8 mouse cellular contexts compared by ENCODE assay signal in the genomic region with DNA sequence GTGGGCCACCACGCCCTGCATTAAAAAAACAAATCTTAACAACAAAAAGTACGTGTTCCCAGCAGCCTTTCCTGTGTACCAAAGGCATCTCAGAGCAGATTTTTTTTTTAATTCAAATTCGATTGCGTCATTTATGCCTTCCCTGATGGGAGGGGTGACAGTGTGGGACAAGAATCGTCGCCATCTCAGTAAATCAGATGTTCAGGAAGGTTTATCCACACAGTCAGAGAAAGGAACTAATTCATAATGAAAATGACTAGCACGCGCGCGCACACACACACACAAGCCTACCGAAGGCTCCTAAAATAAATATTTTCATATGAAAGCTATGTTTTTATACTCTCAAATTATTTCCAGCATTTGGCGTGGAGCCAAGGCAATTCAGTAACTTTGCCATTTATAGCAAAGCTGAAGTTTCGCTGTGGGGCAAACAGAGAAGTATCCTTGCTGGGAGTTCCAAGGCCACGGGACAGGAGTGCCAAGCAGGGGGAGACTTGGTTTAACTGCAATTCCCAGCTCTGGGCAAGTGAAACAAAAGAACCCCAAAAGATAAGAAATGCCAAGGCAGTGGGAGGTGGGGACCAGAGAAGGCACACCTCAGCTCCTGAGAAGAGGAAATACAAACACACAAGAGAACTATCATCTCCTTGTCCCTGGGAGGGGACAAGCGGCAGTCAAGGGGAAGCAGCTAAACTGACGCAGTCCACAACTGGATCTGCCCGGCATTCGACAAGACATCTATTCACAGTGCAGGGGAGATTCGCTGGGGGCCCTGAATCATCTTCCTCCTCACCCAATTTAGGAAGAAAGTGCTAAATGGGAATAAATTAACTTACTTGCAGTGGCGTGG. TPM values are rescaled to one million over a fixed set of nuclear protein-coding genes. Genes with fewer than 3 reads are reported as not detected.
DNase-seq lines count a peak whose midpoint lies in the region; ATAC-seq and TF ChIP-seq lines count a peak whose summit lies in the region.

No protein-coding gene starts in this region.

- H3K27me3 ChIP-seq in lung, embryonic 14.5 days (ENCODE audit: insufficient read depth, low read length), result no peaks in the 10 kb centered on the region
- no peaks in the 10 kb centered on the region for H3K27me3 ChIP-seq in kidney, postnatal 0 days (ENCODE audit: insufficient read depth, low read length)
- H3K27me3 ChIP-seq in stomach, embryonic 15.5 days (replicated peaks), result no peaks in the 10 kb centered on the region

- H3K4me1 ChIP-seq in lung, embryonic 14.5 days (ENCODE audit: insufficient read depth), result peaks cover 29% of the 10 kb centered on the region
- peaks cover 43% of the 10 kb centered on the region for H3K4me1 ChIP-seq in lung, adult 2 months (ENCODE audit: control insufficient read depth, insufficient read depth, low read length)
- peaks cover 3% of the 10 kb centered on the region; the same call in 1 of the 2 replicates for H3K4me1 ChIP-seq in cortical plate, adult 2 months (ENCODE audit: control insufficient read depth, insufficient read depth, low read length)
- H3K4me1 ChIP-seq in kidney, postnatal 0 days (replicated peaks; ENCODE audit: insufficient read depth, low read length), result peaks cover 41% of the 10 kb centered on the region
- peaks cover 43% of the 10 kb centered on the region for H3K4me1 ChIP-seq in stomach, embryonic 15.5 days

- 29% methylated on average over 20 of the region's 20 CpGs for WGBS in lung, embryonic 14.5 days
- 22% methylated on average over 20 of the region's 20 CpGs for WGBS in lung, adult 2 months
- 48% methylated on average over 20 of the region's 20 CpGs for WGBS in kidney, postnatal 0 days
- 44% methylated on average over 20 of the region's 20 CpGs for WGBS in stomach, embryonic 15.5 days

- H3K27ac ChIP-seq in lung, embryonic 14.5 days (ENCODE audit: low read depth), result peak overlapping the region; percentile 73
- peak overlapping the region; percentile 79 for H3K27ac ChIP-seq in cortical plate, adult 2 months (ENCODE audit: insufficient read depth, low read length)
- H3K27ac ChIP-seq in kidney, postnatal 0 days, result peak overlapping the region; percentile 52
- H3K27ac ChIP-seq in stomach, embryonic 15.5 days, result peak overlapping the region; percentile 74

- peak; percentile 92 for DNase-seq in lung, embryonic 14.5 days
- no peak for DNase-seq in lung, adult 2 months
- peak; percentile 62 for DNase-seq in kidney, postnatal 0 days (ENCODE audit: low spot score)
- no peak for DNase-seq in left cerebral cortex, postnatal 4 days
- no peak for DNase-seq in retina, embryonic 14.5 days (ENCODE audit: low spot score)
- no peak for DNase-seq in spleen, adult 18-20 months

- TF ChIP-seq CTCF in lung, embryonic 14.5 days (IDR thresholded peaks at IDR 0.05; ENCODE audit: low read depth), result no peak
- no peak for TF ChIP-seq CTCF in lung, adult 2 months (IDR thresholded peaks at IDR 0.05; ENCODE audit: insufficient read depth, low read length)
- no peak for TF ChIP-seq CTCF in cortical plate, adult 2 months (IDR thresholded peaks at IDR 0.05; ENCODE audit: extremely low read depth, insufficient read depth, low read length)
- no peak for TF ChIP-seq CTCF in kidney, postnatal 0 days (IDR thresholded peaks at IDR 0.05; ENCODE audit: low read depth)

- H3K9me3 ChIP-seq in lung, embryonic 14.5 days (ENCODE audit: low read depth, low read length), result no peaks in the 10 kb centered on the region
- H3K9me3 ChIP-seq in kidney, postnatal 0 days (replicated peaks; ENCODE audit: low read length), result no peaks in the 10 kb centered on the region
- no peaks in the 10 kb centered on the region for H3K9me3 ChIP-seq in stomach, embryonic 15.5 days

- H3K4me3 ChIP-seq in lung, embryonic 14.5 days (ENCODE audit: low read depth, low read length), result no peak overlapping the region
- no peak overlapping the region for H3K4me3 ChIP-seq in lung, adult 2 months (replicated peaks; ENCODE audit: extremely low read depth, low read depth, low read length)
- H3K4me3 ChIP-seq in cortical plate, adult 2 months (ENCODE audit: insufficient read depth, low read length), result no peak overlapping the region
- no peak overlapping the region for H3K4me3 ChIP-seq in kidney, postnatal 0 days (replicated peaks; ENCODE audit: low read depth, low read length)
- H3K4me3 ChIP-seq in stomach, embryonic 15.5 days (replicated peaks), result no peak overlapping the region

- no peak for TF ChIP-seq POLR2A in lung, adult 2 months (IDR thresholded peaks at IDR 0.05; ENCODE audit: borderline replicate concordance, extremely low read depth, low read depth, low read length)
- no peak for TF ChIP-seq POLR2A in cortical plate, adult 2 months (IDR thresholded peaks at IDR 0.05; ENCODE audit: extremely low read depth, insufficient read depth, low read length)

- peak; percentile 44; the same call in 1 of the 2 replicates for ATAC-seq in lung, embryonic 14.5 days (ENCODE audit: insufficient read depth)
- ATAC-seq in kidney, postnatal 0 days (replicated peaks; ENCODE audit: low FRiP score, low read depth), result no peak
- ATAC-seq in stomach, embryonic 15.5 days (ENCODE audit: insufficient read depth, low FRiP score, low read depth), result no peak

- intact Hi-C loops in left cerebral cortex, postnatal 4 days (cut with DNase I), result no loop called here

- H3K9ac ChIP-seq in lung, embryonic 14.5 days, result peak overlapping the region; percentile 17; the same call in 1 of the 2 replicates
- H3K9ac ChIP-seq in kidney, postnatal 0 days (ENCODE audit: low read depth, low read length), result no peak overlapping the region
- 0 out of 2 replicates have a peak overlapping the region, but pooled peaks have one; percentile 2 for H3K9ac ChIP-seq in stomach, embryonic 15.5 days

- H3K4me2 ChIP-seq in lung, embryonic 14.5 days, result peak overlapping the region; percentile 39
- peak overlapping the region; percentile 33 for H3K4me2 ChIP-seq in kidney, postnatal 0 days (ENCODE audit: low read length)
- peak overlapping the region; percentile 31 for H3K4me2 ChIP-seq in stomach, embryonic 15.5 days

- H3K36me3 ChIP-seq in lung, embryonic 14.5 days (ENCODE audit: insufficient read depth), result no peaks in the 10 kb centered on the region
- no peaks in the 10 kb centered on the region for H3K36me3 ChIP-seq in kidney, postnatal 0 days (ENCODE audit: insufficient read depth, low read length)
- no peaks in the 10 kb centered on the region for H3K36me3 ChIP-seq in stomach, embryonic 15.5 days

RNA-seq across cellular contexts. Expression of a gene that starts 34.1 kb away (rescaled TPM):
- 18.9 and 23.9 TPM in 2 replicates for polyA plus RNA-seq in lung, embryonic 14.5 days (2014; fragmentation: Nextera tagmentation; extraction: Ambion mirVana)
- 21.9 and 22.6 TPM in 2 replicates for polyA plus RNA-seq in lung, adult 2 months (2012; rRNA removed)
- 13.6 and 15.1 TPM in 2 replicates for polyA plus RNA-seq in cortical plate, adult 2 months (2012; rRNA removed)
- polyA plus RNA-seq in kidney, postnatal 0 days (2015; fragmentation: Nextera tagmentation; extraction: Ambion mirVana), result 16.1 and 16.3 TPM in 2 replicates
- polyA plus RNA-seq in stomach, embryonic 15.5 days (2015; fragmentation: Nextera tagmentation; extraction: Ambion mirVana), result 12.4 and 13.9 TPM in 2 replicates
- total RNA-seq in left cerebral cortex, postnatal 4 days (2021), result 10 to 100 TPM; 40.9 to 43.4 TPM

Comparison
In these comparisons a context has a peak if more than half of its experiments do, and no peak if none do; other contexts are left out.
1. DNase-seq: peak in lung, embryonic 14.5 days (single experiment) and kidney, postnatal 0 days (single experiment); none in lung, adult 2 months (single experiment), left cerebral cortex, postnatal 4 days (single experiment), retina, embryonic 14.5 days (single experiment) and spleen, adult 18-20 months (0 of 2).
2. Peak in every context shown above with its lines, with median percentiles within 50 percentile points of each other: H3K27ac ChIP-seq and H3K4me2 ChIP-seq.